Mouse (Mus musculus) MEL (cell line): Measurements from ENCODE around the gene Dnajb1.

Source experiments
- POLR2A ChIP-seq, 2 experiments: IDR thresholded peaks; 2 replicates each; pipeline ENCODE4 v1.6.1; 2011 to 2012; ENCODE audit warnings: low read length in 2 of 2, mild to moderate bottlenecking in 2 of 2, control low read depth in 1 of 2, improper control_type of control experiment in 1 of 2, low read depth in 1 of 2, moderate library complexity in 1 of 2; ENCODE audit not compliant: control insufficient read depth in 1 of 2, insufficient read depth in 1 of 2, poor library complexity in 1 of 2
- TBP ChIP-seq: IDR thresholded peaks from 2 replicates; pipeline ENCODE4 v1.8.0; 2011; ENCODE audit warnings: low read depth, low read length, improper control_type of control experiment

- TF ChIP-seq POLR2A (IDR thresholded peaks at IDR 0.05; ENCODE audit: control insufficient read depth in 1 of 2, insufficient read depth in 1 of 2, low read depth in 1 of 2, low read length in 2 of 2, poor library complexity in 1 of 2) = no peak
- no peak for TF ChIP-seq TBP
These were observed 35.7 kb upstream of the Dnajb1 start for GRCm38 (mm10) chr8:83572246-83572812.
